Mouse (Mus musculus) kidney, adult 11 months (tissue): ENCODE measurements at regions not wholly inside any gene's neighbourhood (a gene's known extent, or its start where the extent isn't known, plus 50 kb on each side); places are given as distances from the start of the nearest gene placed in this dataset.
A peak's percentile ranks its signal among the peaks of the same experiment; 100 is the strongest.

Experiments used
- DNase-seq: peaks from one replicate; pipeline ENCODE4 v3.0.0; 2022

GRCm38 (mm10) chrX:115030381-115031136 is 123.2 kb downstream of the Ube2dnl2 start:
- DNase-seq = no peak

- no peak for DNase-seq
Measured at GRCm38 (mm10) chrX:115031506-115031905, 124.1 kb downstream of the Ube2dnl2 start.

- no peak for DNase-seq
Measured at GRCm38 (mm10) chrX:115038997-115039396, 131.6 kb downstream of the Ube2dnl2 start.

- no peak for DNase-seq
Measured at GRCm38 (mm10) chrX:115062556-115063146, 155.3 kb downstream of the Ube2dnl2 start.

- no peak for DNase-seq
Measured at GRCm38 (mm10) chrX:115069339-115069738, 162.0 kb downstream of the Ube2dnl2 start.

- DNase-seq = peak; percentile 79
Measured at GRCm38 (mm10) chrX:115092021-115092420, 184.6 kb downstream of the Ube2dnl2 start.

- no peak for DNase-seq
Measured at GRCm38 (mm10) chrX:115093063-115093579, 185.7 kb downstream of the Ube2dnl2 start.
